Mouse (Mus musculus): ENCODE data around the gene Taok3. TPM values are rescaled to one million over a fixed set of nuclear protein-coding genes. Genes with fewer than 3 reads are reported as not detected.
A peak's percentile ranks its signal among the peaks of the same experiment; 100 is the strongest.

Taok3 gene
- polyA plus RNA-seq, 2 experiments = 7.4 to 14.3 TPM

- Histone ChIP-seq H3K36me3 (ENCODE audit: control insufficient read depth, insufficient read depth, low read length) (no peaks in the 10 kb centered on the region), H3K4me3 (replicated peaks; ENCODE audit: low read length) (peak overlapping the region; percentile 76), H3K9me3 (ENCODE audit: control insufficient read depth, low read length) (no peaks in the 10 kb centered on the region), H3K27ac (replicated peaks; ENCODE audit: low read depth, low read length) (no peak overlapping the region), H3K4me1 (ENCODE audit: control insufficient read depth, insufficient read depth, low read length) (peaks cover 9% of the 10 kb centered on the region; the same call in 1 of the 2 replicates), H3K9ac (ENCODE audit: low read depth, low read length, severe bottlenecking) (peak overlapping the region; percentile 53), H3K27me3 (ENCODE audit: control insufficient read depth, insufficient read depth, low read length) (peaks cover 10% of the 10 kb centered on the region; the same call in 1 of the 2 replicates), H3K4me2 (replicated peaks; ENCODE audit: low read depth, low read length, severe bottlenecking) (peak overlapping the region; percentile 96)
- ATAC-seq (ENCODE audit: low FRiP score, low read depth) (no peak), DNase-seq (ENCODE audit: low spot score) (no peak)
- 1% methylated on average over 40 of the region's 40 CpGs for WGBS
- no peak for TF ChIP-seq POLR2A (IDR thresholded peaks at IDR 0.05; ENCODE audit: borderline replicate concordance, extremely low read depth, insufficient read depth, insufficient read length)
These were observed 849 bp downstream of the Taok3 start for GRCm38 (mm10) chr5:117120489-117121466.

- Histone ChIP-seq H3K36me3 (ENCODE audit: control insufficient read depth, insufficient read depth, low read length) (no peaks in the 10 kb centered on the region), H3K27me3 (ENCODE audit: control insufficient read depth, insufficient read depth, low read length) (peaks cover 10% of the 10 kb centered on the region; the same call in 1 of the 2 replicates), H3K4me1 (ENCODE audit: control insufficient read depth, insufficient read depth, low read length) (peaks cover 9% of the 10 kb centered on the region; the same call in 1 of the 2 replicates), H3K4me2 (replicated peaks; ENCODE audit: low read depth, low read length, severe bottlenecking) (no peak overlapping the region), H3K4me3 (replicated peaks; ENCODE audit: low read length) (no peak overlapping the region), H3K9me3 (ENCODE audit: control insufficient read depth, low read length) (no peaks in the 10 kb centered on the region), H3K9ac (ENCODE audit: low read depth, low read length, severe bottlenecking) (no peak overlapping the region), H3K27ac (replicated peaks; ENCODE audit: low read depth, low read length) (no peak overlapping the region)
- no peak for ATAC-seq (ENCODE audit: low FRiP score, low read depth)
- TF ChIP-seq POLR2A (IDR thresholded peaks at IDR 0.05; ENCODE audit: borderline replicate concordance, extremely low read depth, insufficient read depth, insufficient read length) = no peak
- 0% methylated on average over 2 of the region's 2 CpGs for WGBS
- DNase-seq (ENCODE audit: low spot score) = no peak
These were observed 1.7 kb downstream of the Taok3 start for GRCm38 (mm10) chr5:117121657-117122056.

DNA sequence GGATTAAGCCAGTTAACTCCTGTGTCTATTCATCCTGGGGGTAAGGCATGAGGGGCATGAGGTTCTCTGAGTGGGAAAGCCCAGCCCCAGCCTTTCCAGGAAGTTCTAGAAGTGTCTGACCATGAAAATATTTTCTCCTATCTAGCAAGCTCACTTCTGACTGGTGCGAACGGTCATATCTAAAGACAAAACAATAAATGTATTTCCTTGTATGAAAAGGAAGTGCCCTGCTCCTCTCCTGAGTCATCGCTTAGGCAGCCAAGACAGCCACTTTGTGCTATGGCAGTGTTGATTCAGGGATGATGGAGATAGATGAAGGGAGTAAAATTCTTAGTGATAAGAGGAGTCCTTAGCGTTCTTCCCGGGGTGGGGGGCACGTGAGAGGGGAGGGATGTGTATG is 3.2 kb downstream of the Taok3 start:
- Histone ChIP-seq H3K9me3 (ENCODE audit: control insufficient read depth, low read length) (no peaks in the 10 kb centered on the region), H3K36me3 (ENCODE audit: control insufficient read depth, insufficient read depth, low read length) (no peaks in the 10 kb centered on the region), H3K27ac (replicated peaks; ENCODE audit: low read depth, low read length) (no peak overlapping the region), H3K4me3 (replicated peaks; ENCODE audit: low read length) (no peak overlapping the region), H3K27me3 (ENCODE audit: control insufficient read depth, insufficient read depth, low read length) (peaks cover 10% of the 10 kb centered on the region; the same call in 1 of the 2 replicates), H3K4me2 (replicated peaks; ENCODE audit: low read depth, low read length, severe bottlenecking) (no peak overlapping the region), H3K9ac (ENCODE audit: low read depth, low read length, severe bottlenecking) (no peak overlapping the region), H3K4me1 (ENCODE audit: control insufficient read depth, insufficient read depth, low read length) (peaks cover 9% of the 10 kb centered on the region; the same call in 1 of the 2 replicates)
- 91% methylated on average over 6 of the region's 6 CpGs for WGBS
- TF ChIP-seq POLR2A (IDR thresholded peaks at IDR 0.05; ENCODE audit: borderline replicate concordance, extremely low read depth, insufficient read depth, insufficient read length) = no peak
- DNase-seq (ENCODE audit: low spot score) (no peak), ATAC-seq (ENCODE audit: low FRiP score, low read depth) (no peak)

DNA sequence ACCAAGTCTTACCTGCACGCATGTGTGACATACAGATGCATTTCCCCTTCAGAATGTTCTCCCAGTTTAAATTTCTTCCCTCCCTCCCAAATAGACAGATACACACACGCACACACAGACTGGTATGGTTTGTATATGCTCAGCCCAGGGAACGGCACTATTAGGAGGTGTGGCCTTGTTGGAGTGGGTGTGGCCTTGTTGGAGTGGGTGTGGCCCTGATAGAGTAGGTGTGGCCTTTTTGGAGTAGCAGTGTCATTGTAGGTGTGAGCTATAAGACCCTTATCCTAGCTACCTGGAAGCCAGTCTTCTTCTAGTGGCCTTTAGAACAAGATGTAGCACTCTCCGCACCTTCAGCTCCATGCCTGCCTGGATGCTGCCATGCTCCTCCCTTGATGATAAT is 3.9 kb downstream of the Taok3 start:
- no peak for ATAC-seq (ENCODE audit: low FRiP score, low read depth)
- no peak for DNase-seq (ENCODE audit: low spot score)
- Histone ChIP-seq H3K9me3 (ENCODE audit: control insufficient read depth, low read length) (no peaks in the 10 kb centered on the region), H3K4me1 (ENCODE audit: control insufficient read depth, insufficient read depth, low read length) (peaks cover 8% of the 10 kb centered on the region; the same call in 1 of the 2 replicates), H3K36me3 (ENCODE audit: control insufficient read depth, insufficient read depth, low read length) (no peaks in the 10 kb centered on the region), H3K27ac (replicated peaks; ENCODE audit: low read depth, low read length) (no peak overlapping the region), H3K4me3 (replicated peaks; ENCODE audit: low read length) (no peak overlapping the region), H3K9ac (ENCODE audit: low read depth, low read length, severe bottlenecking) (no peak overlapping the region), H3K4me2 (replicated peaks; ENCODE audit: low read depth, low read length, severe bottlenecking) (no peak overlapping the region), H3K27me3 (ENCODE audit: control insufficient read depth, insufficient read depth, low read length) (peaks cover 10% of the 10 kb centered on the region; the same call in 1 of the 2 replicates)
- no peak for TF ChIP-seq POLR2A (IDR thresholded peaks at IDR 0.05; ENCODE audit: borderline replicate concordance, extremely low read depth, insufficient read depth, insufficient read length)
- WGBS = 93% methylated on average over 4 of the region's 4 CpGs

GRCm38 (mm10) chr5:117125482-117126346 is 5.8 kb downstream of the Taok3 start:
- Histone ChIP-seq H3K9ac (ENCODE audit: low read depth, low read length, severe bottlenecking) (no peak overlapping the region), H3K27ac (replicated peaks; ENCODE audit: low read depth, low read length) (no peak overlapping the region), H3K4me2 (replicated peaks; ENCODE audit: low read depth, low read length, severe bottlenecking) (no peak overlapping the region), H3K4me3 (replicated peaks; ENCODE audit: low read length) (no peak overlapping the region), H3K9me3 (ENCODE audit: control insufficient read depth, low read length) (no peaks in the 10 kb centered on the region), H3K27me3 (ENCODE audit: control insufficient read depth, insufficient read depth, low read length) (peaks cover 6% of the 10 kb centered on the region; the same call in 1 of the 2 replicates), H3K36me3 (ENCODE audit: control insufficient read depth, insufficient read depth, low read length) (no peaks in the 10 kb centered on the region), H3K4me1 (ENCODE audit: control insufficient read depth, insufficient read depth, low read length) (peaks cover 6% of the 10 kb centered on the region; the same call in 1 of the 2 replicates)
- 82% methylated on average over 16 of the region's 16 CpGs for WGBS
- no peak; the same call in 1 of the 2 replicates for ATAC-seq (ENCODE audit: low FRiP score, low read depth)
- no peak for DNase-seq (ENCODE audit: low spot score)
- TF ChIP-seq POLR2A (IDR thresholded peaks at IDR 0.05; ENCODE audit: borderline replicate concordance, extremely low read depth, insufficient read depth, insufficient read length) = no peak
